Mouse (Mus musculus) intestine, embryonic 15.5 days (tissue): ENCODE measurements around the gene Git1. TPM values are rescaled to one million over a fixed set of nuclear protein-coding genes. Genes with fewer than 3 reads are reported as not detected.
"Not testable (repeated sequence)": the region's sequence is repeated elsewhere in the genome, so short reads cannot be mapped to it uniquely, and the experiment has no call there.

Experiments used
- ATAC-seq: fragments of 200-750 bp; cut with Nextera tagmentation; 2 replicates; pipeline ENCODE4 v1.8.0; 2017; ENCODE audit warnings: moderate TSS enrichment, moderate library complexity
- H3K27ac ChIP-seq: fragments of 300-500 bp; sonication (generic); 2 replicates; pipeline ENCODE4 v1.5.1; 2015; ENCODE audit warnings: mild to moderate bottlenecking, inconsistent platforms
- H3K27me3 ChIP-seq: fragments of 300-500 bp; sonication (generic); replicated peaks from 2 replicates; pipeline ENCODE4 v1.6.1; 2015; ENCODE audit warnings: inconsistent platforms
- H3K36me3 ChIP-seq: fragments of 300-500 bp; sonication (generic); 2 replicates; pipeline ENCODE4 v1.6.1; 2015; ENCODE audit warnings: inconsistent platforms
- H3K4me1 ChIP-seq: fragments of 300-500 bp; sonication (generic); replicated peaks from 2 replicates; pipeline ENCODE4 v1.6.1; 2015; ENCODE audit warnings: inconsistent platforms
- H3K4me2 ChIP-seq: fragments of 300-500 bp; sonication (generic); replicated peaks from 2 replicates; pipeline ENCODE4 v1.6.1; 2015; ENCODE audit warnings: mild to moderate bottlenecking, inconsistent platforms
- H3K4me3 ChIP-seq: fragments of 300-500 bp; sonication (generic); replicated peaks from 2 replicates; pipeline ENCODE4 v1.5.1; 2015; ENCODE audit warnings: inconsistent platforms
- H3K9ac ChIP-seq: fragments of 300-500 bp; sonication (generic); 2 replicates; pipeline ENCODE4 v1.6.1; 2015; ENCODE audit warnings: inconsistent platforms
- H3K9me3 ChIP-seq: fragments of 300-500 bp; sonication (generic); 2 replicates; pipeline ENCODE4 v1.6.1; 2016; ENCODE audit warnings: inconsistent platforms
- WGBS: fragments of 180-500 bp; shearing (Covaris S2); methylation state at CpG from one replicate; pipeline ENCODE4 v1.1.7; 2015; 5-methylcytosine and 5-hydroxymethylcytosine counted together
- polyA plus RNA-seq: library from polyadenylated mRNA; unstranded; fragments of >200 nt; fragmentation: Nextera tagmentation; extraction: Ambion mirVana; gene quantifications from 2 replicates; pipeline ENCODE4 v1.2.1, GENCODE M21; 2015

The Git1 gene
- polyA plus RNA-seq, 1 experiment from 2014 or later = 10.7 TPM

DNA sequence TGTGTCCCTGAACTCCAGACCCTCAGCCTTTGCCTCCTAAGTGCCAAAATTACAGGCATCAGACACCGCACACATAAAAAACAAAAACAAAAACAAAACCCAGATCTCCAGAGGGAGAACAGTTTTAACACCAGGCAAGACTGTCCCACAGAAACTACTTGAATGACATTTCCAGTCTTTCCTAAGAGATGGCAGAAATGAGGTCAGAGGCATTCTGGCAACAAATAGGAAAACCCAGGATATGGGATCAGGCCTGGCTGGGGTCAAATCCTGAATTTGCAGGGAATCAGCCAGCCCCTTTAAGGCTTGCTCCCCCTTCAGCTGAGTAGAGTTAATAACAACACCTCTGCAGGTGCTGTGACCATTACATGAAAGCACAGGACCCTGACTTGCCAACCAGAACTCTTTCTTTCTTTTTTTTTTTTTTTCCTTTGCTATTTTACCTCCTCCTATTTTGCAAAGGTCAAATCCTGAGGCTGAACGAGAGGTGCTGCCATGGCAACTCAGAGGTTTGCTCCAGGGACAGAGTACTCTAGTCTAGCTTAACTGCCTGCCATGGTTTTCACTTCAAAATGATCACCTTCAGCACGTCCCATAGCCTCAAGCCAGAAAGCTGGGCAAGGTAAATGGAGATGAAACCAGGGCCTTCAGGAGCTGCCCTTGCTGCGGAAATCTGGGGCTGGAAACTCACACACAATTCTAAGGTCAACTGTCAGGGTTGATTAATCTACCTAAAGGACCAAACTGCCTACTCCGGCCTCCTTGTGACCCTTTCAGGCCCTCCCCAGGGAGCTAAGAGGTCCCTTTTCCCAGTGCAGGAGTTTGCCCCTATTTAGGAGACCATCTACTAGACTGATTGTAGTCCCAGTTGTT is 23.4 kb downstream of the Git1 start:
- peaks cover 30% of the 10 kb centered on the region for H3K4me1 ChIP-seq
- H3K27ac ChIP-seq = no peak overlapping the region
- no peak overlapping the region for H3K4me3 ChIP-seq
- 67% methylated on average over 5 of the region's 5 CpGs for WGBS
- ATAC-seq = no peak
- H3K9me3 ChIP-seq = no peaks in the 10 kb centered on the region
- no peaks in the 10 kb centered on the region for H3K36me3 ChIP-seq
- no peak overlapping the region for H3K9ac ChIP-seq
- peaks cover 8% of the 10 kb centered on the region; the same call in 1 of the 2 replicates for H3K27me3 ChIP-seq
- H3K4me2 ChIP-seq = no peak overlapping the region

DNA sequence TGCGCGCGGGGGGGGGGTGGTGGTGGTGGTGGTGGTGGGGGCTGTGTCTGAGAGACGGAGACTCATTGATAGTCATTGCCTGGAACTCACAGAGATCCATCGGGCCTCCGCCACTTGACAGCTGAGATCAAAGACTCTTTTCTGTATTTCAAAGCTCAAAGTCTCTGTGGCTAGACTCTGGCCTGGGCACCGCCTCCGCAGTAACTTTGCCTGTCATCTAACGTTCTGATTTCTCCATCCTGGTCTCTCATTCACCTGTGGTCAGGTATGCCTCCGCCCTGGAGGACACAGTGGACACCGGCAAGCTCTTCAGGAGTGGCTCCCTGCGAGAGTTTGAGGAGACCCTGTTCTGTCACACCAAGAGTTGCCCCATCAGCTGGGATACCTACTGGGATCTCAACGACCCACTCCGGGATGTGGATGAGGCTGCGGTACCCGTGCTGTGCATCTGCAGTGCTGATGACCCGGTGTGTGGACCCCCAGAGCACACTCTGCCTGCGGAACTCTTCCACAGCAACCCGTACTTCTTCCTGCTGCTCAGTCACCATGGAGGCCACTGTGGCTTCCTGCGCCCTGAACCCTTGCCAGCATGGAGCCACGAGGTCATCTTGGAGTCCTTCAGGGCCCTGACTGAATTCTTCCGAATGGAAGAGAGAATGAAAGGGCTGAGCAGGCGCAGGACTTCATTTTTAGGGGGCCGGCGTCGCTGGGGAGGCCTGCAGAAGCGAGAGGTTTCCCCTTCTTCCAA is 24.9 kb downstream of the Git1 start:
- Histone ChIP-seq H3K27ac (no peak overlapping the region), H3K27me3 (peaks cover 8% of the 10 kb centered on the region; the same call in 1 of the 2 replicates), H3K4me3 (no peak overlapping the region), H3K9ac (no peak overlapping the region), H3K4me2 (no peak overlapping the region), H3K36me3 (no peaks in the 10 kb centered on the region), H3K4me1 (peaks cover 25% of the 10 kb centered on the region), H3K9me3 (no peaks in the 10 kb centered on the region)
- no peak for ATAC-seq
- 79% methylated on average over 27 of the region's 27 CpGs for WGBS

DNA sequence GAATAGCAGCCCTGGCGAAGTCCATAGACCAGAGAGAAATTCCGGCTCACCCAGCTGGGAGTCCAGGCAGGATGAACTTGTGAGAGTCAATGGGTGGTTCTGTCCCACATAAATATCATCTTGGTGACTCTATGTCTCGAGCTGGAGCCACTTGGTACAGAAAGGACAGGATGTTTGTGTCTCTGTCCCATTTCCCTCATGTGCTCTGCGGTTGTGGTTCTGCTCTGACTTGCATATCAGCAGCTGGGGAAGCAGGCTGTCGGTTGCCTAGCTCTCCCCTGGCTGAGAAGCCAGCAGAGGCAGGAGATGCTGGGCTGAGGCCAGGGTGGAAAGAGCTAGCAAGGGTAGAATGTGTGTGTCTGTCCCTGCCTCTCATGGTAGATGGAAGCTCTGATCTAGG is 25.7 kb downstream of the Git1 start, which contains the start of gene Gm10392:
Gm10392 (minus strand) TSS at position 156 of the 400 bp plus-strand sequence.
- WGBS = 59% methylated on average over 5 of the region's 5 CpGs
- no peak within 1 kb of the TSS for H3K27ac ChIP-seq
- no peaks in the 10 kb centered on the region for H3K36me3 ChIP-seq
- no peak within 1 kb of the TSS for H3K4me2 ChIP-seq
- H3K9me3 ChIP-seq = no peaks in the 10 kb centered on the region
- H3K27me3 ChIP-seq = peaks cover 8% of the 10 kb centered on the region; the same call in 1 of the 2 replicates
- H3K4me1 ChIP-seq = peaks cover 20% of the 10 kb centered on the region
- ATAC-seq = no peak
- H3K4me3 ChIP-seq = no peak within 1 kb of the TSS
- H3K9ac ChIP-seq = no peak within 1 kb of the TSS

GRCm38 (mm10) chr11:77520601-77521529 is 27.5 kb downstream of the Git1 start:
- 56% methylated on average over 5 of the region's 5 CpGs for WGBS
- Histone ChIP-seq H3K9ac (no peak overlapping the region), H3K27me3 (peaks cover 3% of the 10 kb centered on the region; the same call in 1 of the 2 replicates), H3K9me3 (no peaks in the 10 kb centered on the region), H3K4me2 (no peak overlapping the region), H3K27ac (no peak overlapping the region), H3K4me1 (peaks cover 3% of the 10 kb centered on the region), H3K36me3 (no peaks in the 10 kb centered on the region), H3K4me3 (no peak overlapping the region)
- ATAC-seq = no peak

GRCm38 (mm10) chr11:77525804-77526486 is 32.6 kb downstream of the Git1 start:
- Histone ChIP-seq H3K36me3 (no peaks in the 10 kb centered on the region), H3K4me1 (no peaks in the 10 kb centered on the region), H3K27me3 (no peaks in the 10 kb centered on the region), H3K4me2 (no peak overlapping the region), H3K4me3 (no peak overlapping the region), H3K27ac (no peak overlapping the region), H3K9ac (no peak overlapping the region), H3K9me3 (no peaks in the 10 kb centered on the region)
- ATAC-seq = no peak
- whole genome bisulfite sequencing = 83% methylated on average over 3 of the region's 3 CpGs

GRCm38 (mm10) chr11:77528420-77528819 is 35.1 kb downstream of the Git1 start:
- not testable (repeated sequence) for H3K9me3 ChIP-seq, H3K4me3 ChIP-seq, H3K36me3 ChIP-seq, ATAC-seq, H3K9ac ChIP-seq, H3K27me3 ChIP-seq, H3K4me2 ChIP-seq, H3K27ac ChIP-seq, H3K4me1 ChIP-seq
- 84% methylated on average over 3 of the region's 3 CpGs for WGBS

- no peaks in the 10 kb centered on the region for H3K9me3 ChIP-seq
- H3K27me3 ChIP-seq = no peaks in the 10 kb centered on the region
- no peaks in the 10 kb centered on the region for H3K4me1 ChIP-seq
- 80% methylated on average over 3 of the region's 3 CpGs for WGBS
- no peaks in the 10 kb centered on the region for H3K36me3 ChIP-seq
- no peak for ATAC-seq
- no peak overlapping the region for H3K4me3 ChIP-seq
- H3K27ac ChIP-seq = no peak overlapping the region
- no peak overlapping the region for H3K4me2 ChIP-seq
- no peak overlapping the region for H3K9ac ChIP-seq
These were observed 36.3 kb downstream of the Git1 start for GRCm38 (mm10) chr11:77529644-77530043.

- no peak for ATAC-seq
- Histone ChIP-seq H3K27me3 (no peaks in the 10 kb centered on the region), H3K4me2 (no peak overlapping the region), H3K4me1 (no peaks in the 10 kb centered on the region), H3K27ac (no peak overlapping the region), H3K9me3 (no peaks in the 10 kb centered on the region), H3K9ac (no peak overlapping the region), H3K36me3 (no peaks in the 10 kb centered on the region), H3K4me3 (no peak overlapping the region)
- 82% methylated on average over 2 of the region's 2 CpGs for WGBS
These were observed 37.5 kb downstream of the Git1 start for GRCm38 (mm10) chr11:77530862-77531261.

DNA sequence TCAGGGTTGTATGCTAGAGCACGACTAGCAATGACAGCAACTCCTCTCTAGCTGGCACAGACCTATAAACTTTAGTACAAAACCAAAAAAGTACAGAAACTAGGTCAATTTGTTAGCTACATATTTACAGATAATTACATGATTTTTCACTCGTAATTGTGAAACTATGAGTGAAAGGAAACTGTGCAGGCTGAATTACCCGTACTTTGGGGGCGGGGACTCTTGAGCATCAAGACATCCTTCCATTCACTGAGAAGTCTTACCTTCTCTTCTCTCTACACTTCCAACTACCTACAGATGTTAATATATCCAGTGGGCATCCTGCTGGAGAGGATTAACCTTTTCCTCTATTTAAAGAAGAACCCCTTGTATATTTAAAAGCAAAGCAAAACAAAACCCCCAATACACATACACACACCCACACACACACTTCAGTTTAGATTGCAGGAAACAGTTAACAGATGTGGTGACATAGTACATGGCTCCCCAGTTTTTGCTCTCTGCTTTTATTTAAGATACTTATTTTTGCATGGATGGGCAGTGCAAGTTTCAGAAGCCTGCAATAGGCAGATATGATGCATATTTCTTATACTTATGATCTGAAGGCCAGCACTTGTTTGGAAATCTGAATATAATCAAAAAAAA is 39.0 kb downstream of the Git1 start:
- no peak for ATAC-seq
- WGBS = 88% methylated on average over 4 of the region's 4 CpGs
- H3K27me3 ChIP-seq = no peaks in the 10 kb centered on the region

GRCm38 (mm10) chr11:77545261-77545660 is 51.9 kb downstream of the Git1 start:
- no peak for ATAC-seq
- Histone ChIP-seq H3K27ac (no peak overlapping the region), H3K36me3 (peaks cover 23% of the 10 kb centered on the region), H3K27me3 (no peaks in the 10 kb centered on the region), H3K4me1 (no peaks in the 10 kb centered on the region), H3K9me3 (no peaks in the 10 kb centered on the region), H3K4me2 (no peak overlapping the region), H3K9ac (no peak overlapping the region), H3K4me3 (no peak overlapping the region)
- WGBS = 96% methylated on average over 7 of the region's 7 CpGs

More for the DNA sequence above, 39.0 kb downstream of the Git1 start:
- Histone ChIP-seq H3K4me2 (no peak overlapping the region), H3K4me3 (no peak overlapping the region), H3K27ac (no peak overlapping the region), H3K4me1 (no peaks in the 10 kb centered on the region), H3K9me3 (no peaks in the 10 kb centered on the region), H3K36me3 (no peaks in the 10 kb centered on the region), H3K9ac (no peak overlapping the region)
